Mouse (Mus musculus): ENCODE measurements around the gene Kcnj2. TPM values are rescaled to one million over a fixed set of nuclear protein-coding genes. Genes with fewer than 3 reads are reported as not detected.

Kcnj2 gene
- total and polyA plus RNA-seq, 2 experiments from 2014 or later: 0.53 to 10.1 TPM

DNA sequence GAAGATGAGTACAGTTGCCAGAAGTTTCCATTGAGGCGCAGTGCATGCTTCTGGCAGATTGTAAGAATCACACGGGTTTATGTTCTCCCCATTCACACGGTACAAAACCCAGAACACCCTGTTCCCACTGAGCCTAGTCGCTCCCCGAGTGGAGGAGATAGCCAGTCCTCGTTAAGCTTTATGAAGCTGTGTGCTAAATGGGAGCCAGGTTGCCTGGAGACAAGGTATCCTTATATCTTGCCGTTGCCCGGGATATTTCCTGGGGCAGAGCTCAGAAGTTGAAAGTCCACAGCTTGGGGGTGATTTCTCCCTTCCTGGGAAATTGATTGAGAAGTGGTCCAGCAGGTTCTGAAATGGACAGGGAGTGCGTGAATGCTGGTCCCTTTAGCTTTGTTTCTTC is 42.2 kb downstream of the Kcnj2 start:
- Histone ChIP-seq H3K36me3 (ENCODE audit: insufficient read depth) (no peaks in the 10 kb centered on the region), H3K27ac (ENCODE audit: low read depth, low read length) (no peak overlapping the region), H3K4me2 (ENCODE audit: low read depth) (no peak overlapping the region), H3K9me3 (ENCODE audit: low read length) (no peaks in the 10 kb centered on the region), H3K4me3 (ENCODE audit: low read depth, low read length) (no peak overlapping the region), H3K9ac (no peak overlapping the region), H3K4me1 (ENCODE audit: insufficient read depth) (no peaks in the 10 kb centered on the region), H3K27me3 (ENCODE audit: insufficient read depth, low read length) (no peaks in the 10 kb centered on the region)
- ATAC-seq (no peak), DNase-seq (no peak)
- TF ChIP-seq CTCF (IDR thresholded peaks at IDR 0.05; ENCODE audit: low read depth): no peak
- WGBS: 47% methylated on average over 9 of the region's 9 CpGs

DNA sequence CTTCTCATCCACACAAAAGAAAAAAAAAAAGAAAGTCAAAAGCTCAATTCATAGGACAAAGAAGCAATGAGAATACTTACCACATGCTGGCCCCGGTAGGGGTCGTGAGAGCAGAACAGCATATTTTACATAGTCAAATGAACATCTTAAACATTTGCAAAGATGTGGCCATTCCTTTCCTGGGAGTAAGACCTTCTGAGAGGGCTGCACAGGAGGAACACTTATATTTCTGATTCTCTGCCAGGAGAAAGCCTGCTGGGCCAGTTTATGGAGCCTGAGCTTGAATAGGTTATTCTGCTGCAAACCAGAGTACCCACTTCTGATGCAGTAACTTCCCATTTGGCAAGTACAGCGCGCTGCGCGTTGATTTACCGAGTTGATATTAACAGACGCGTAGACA is 55.5 kb downstream of the Kcnj2 start:
- Histone ChIP-seq H3K4me3 (ENCODE audit: low read depth, low read length) (no peak overlapping the region), H3K27ac (ENCODE audit: low read depth, low read length) (no peak overlapping the region), H3K9ac (no peak overlapping the region), H3K36me3 (ENCODE audit: insufficient read depth) (no peaks in the 10 kb centered on the region), H3K27me3 (ENCODE audit: insufficient read depth, low read length) (no peaks in the 10 kb centered on the region), H3K4me1 (ENCODE audit: insufficient read depth) (no peaks in the 10 kb centered on the region), H3K9me3 (ENCODE audit: low read length) (no peaks in the 10 kb centered on the region), H3K4me2 (ENCODE audit: low read depth) (no peak overlapping the region)
- no peak for TF ChIP-seq CTCF (IDR thresholded peaks at IDR 0.05; ENCODE audit: low read depth)
- ATAC-seq (no peak), DNase-seq (no peak)
- 67% methylated on average over 9 of the region's 9 CpGs for WGBS

DNA sequence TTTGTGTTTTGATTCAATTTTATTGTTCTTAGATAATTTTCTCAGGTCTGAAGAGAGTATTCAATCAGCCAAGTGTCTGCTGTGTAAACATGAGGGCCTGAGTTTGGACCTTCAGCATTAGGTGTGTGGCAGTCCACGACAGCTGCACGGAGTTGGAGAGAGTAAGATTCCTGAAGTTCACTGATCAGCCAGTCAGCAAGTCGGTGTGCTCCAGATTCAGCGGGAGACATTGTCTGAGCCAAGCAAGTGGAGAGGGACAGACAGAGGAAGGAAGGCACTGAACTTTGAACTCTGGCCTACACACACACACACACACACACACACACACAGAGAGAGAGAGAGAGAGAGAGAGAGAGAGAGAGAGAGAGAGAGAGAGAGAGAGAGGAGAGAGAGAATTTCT is 57.4 kb downstream of the Kcnj2 start:
- 65% methylated on average over 4 of the region's 4 CpGs for WGBS
- H3K36me3 ChIP-seq (ENCODE audit: insufficient read depth): no peaks in the 10 kb centered on the region

DNA sequence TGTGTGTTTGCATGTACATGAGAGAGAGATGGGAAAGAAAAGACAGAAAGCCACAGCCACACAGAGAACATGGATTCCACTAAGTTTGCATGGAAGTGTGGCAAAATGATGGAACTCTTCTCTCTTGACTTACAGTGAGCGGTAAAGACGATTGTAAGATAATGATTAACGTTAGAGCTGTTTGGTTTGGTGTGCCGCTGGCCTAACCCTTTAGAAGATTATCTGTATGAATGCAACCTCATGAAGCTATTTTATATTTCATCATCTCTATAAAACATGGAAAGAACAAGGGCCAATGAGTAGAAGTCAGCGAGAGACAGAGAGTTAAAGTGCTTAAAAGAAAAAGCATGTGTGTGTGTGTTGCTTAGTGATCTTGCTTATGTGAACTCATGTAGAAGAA is 60.0 kb downstream of the Kcnj2 start:
- H3K36me3 ChIP-seq (ENCODE audit: insufficient read depth): no peaks in the 10 kb centered on the region
- WGBS: 95% methylated on average over 5 of the region's 5 CpGs
- H3K27ac ChIP-seq (ENCODE audit: low read depth, low read length): no peak overlapping the region
- no peaks in the 10 kb centered on the region for H3K9me3 ChIP-seq (ENCODE audit: low read length)
- DNase-seq (no peak), ATAC-seq (no peak)
- no peaks in the 10 kb centered on the region for H3K4me1 ChIP-seq (ENCODE audit: insufficient read depth)
- no peak overlapping the region for H3K4me2 ChIP-seq (ENCODE audit: low read depth)
- H3K4me3 ChIP-seq (ENCODE audit: low read depth, low read length): no peak overlapping the region
- H3K9ac ChIP-seq: no peak overlapping the region
- no peak for TF ChIP-seq CTCF (IDR thresholded peaks at IDR 0.05; ENCODE audit: low read depth)
- no peaks in the 10 kb centered on the region for H3K27me3 ChIP-seq (ENCODE audit: insufficient read depth, low read length)

More for the DNA sequence above, 57.4 kb downstream of the Kcnj2 start:
- no peak for ATAC-seq
- Histone ChIP-seq H3K27ac (ENCODE audit: low read depth, low read length) (no peak overlapping the region), H3K27me3 (ENCODE audit: insufficient read depth, low read length) (no peaks in the 10 kb centered on the region), H3K4me3 (ENCODE audit: low read depth, low read length) (no peak overlapping the region), H3K4me2 (ENCODE audit: low read depth) (no peak overlapping the region), H3K9ac (no peak overlapping the region), H3K4me1 (ENCODE audit: insufficient read depth) (no peaks in the 10 kb centered on the region), H3K9me3 (ENCODE audit: low read length) (no peaks in the 10 kb centered on the region)
- DNase-seq: no peak
- no peak for TF ChIP-seq CTCF (IDR thresholded peaks at IDR 0.05; ENCODE audit: low read depth)

Other genes starting within 250 kb of the Kcnj2 start
- 1.8 and 3.1 TPM in 2 replicates for gene Kcnj16, start 98.1 kb upstream of the Kcnj2 start, total RNA-seq (2014; rRNA removed)
- gene Kcnj16, start 98.1 kb upstream of the Kcnj2 start, polyA plus RNA-seq (2015; fragmentation: Nextera tagmentation; extraction: Ambion mirVana): 1.2 and 1.4 TPM in 2 replicates

Measured in forebrain, postnatal 0 days (tissue).